Mouse (Mus musculus): ENCODE results near the gene 1700001P01Rik.

The 1700001P01Rik gene

DNA sequence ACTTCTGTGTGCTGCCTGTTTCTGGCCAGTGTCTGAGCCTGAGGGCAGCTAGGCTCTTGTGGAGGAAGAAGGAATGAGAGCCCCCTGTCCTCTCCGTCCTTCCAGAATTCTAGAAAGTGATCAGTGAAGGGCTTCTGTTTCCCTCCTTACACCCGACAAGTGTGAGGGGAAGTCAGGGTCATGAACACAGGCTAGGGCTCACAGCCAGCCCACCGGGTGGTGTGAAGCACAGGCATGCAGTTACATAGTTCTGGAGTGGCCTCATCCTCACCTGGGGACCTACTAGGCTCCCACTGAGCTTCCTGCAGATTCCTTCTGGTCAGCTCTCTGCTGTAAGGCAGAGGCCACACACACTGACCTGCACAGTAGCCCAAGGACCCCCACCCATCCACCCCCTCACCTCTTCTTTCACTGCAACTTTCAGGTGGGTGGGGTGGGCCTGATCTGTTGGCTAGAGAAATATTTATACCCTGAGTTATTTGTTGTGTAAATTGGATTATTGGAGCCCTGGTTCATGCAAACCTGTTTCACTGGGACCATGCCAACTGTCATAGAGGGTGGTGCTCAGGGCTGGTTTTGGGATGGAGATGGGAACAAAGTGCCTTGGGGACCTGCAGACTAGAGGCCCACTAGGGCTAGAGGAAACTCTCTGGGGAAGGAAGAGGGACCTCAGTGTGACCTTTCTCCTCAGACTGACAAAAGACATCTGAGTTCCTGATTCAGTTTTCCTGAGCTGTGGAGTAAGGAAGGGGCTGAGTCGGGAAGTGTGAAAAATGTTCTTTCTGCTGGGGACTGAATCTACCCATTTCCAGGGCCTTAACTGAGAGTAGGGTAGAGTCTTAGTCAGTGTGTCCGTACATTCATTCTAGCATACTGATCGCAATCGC lies 33.8 kb upstream of the 1700001P01Rik start:
- DNase-seq = no peak

DNA sequence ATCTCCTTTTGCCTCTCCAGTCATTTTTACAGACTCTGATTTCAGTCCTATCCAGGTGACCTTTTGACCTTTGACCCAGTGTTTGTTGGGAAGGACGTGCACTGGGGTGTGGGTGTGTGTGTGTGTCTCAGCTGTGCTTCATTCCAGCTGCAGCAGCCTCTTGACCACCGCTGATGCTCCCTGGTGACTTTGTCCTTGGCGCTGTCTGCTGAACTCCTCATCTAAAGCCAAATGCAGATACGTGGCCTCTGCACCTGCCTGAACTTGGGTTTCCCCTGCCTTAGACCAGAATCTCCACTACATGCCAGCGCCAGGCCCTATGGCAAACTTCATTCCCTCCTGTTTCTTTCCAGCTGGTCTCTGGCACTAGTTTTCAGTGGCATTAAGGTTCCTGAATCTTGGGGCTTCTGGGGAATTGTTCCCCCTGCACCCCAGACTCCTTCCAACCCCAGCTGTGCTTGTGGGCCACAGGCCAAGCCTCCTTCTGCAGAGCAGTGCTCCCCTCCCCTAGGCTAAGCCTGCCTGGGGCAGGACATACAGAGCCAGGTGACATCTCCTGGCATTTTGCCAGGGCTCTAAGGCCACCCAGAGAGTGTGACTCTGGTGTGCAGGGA lies 33.0 kb upstream of the 1700001P01Rik start:
- DNase-seq = no peak

DNA sequence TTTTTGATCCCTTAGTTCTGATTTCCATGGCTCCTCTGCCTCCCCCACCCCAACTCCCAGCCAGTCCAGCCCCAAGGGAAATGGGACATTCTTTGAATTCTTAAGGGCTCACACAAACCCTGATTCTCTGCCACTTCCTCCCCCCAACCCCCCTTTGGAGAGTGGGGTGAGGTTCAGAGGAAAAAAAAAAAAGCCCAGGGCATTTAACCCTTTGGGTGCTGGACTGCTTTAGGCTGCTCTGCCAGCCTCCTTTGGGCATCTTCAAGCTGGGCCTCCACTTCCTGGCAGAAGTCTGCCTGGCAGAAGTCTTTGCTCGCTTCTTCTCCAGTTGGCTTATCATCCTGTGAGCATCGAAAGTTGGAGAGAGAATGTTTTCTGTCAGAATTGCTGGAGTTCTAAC lies 32.4 kb upstream of the 1700001P01Rik start:
- DNase-seq = peak; percentile 58

DNA sequence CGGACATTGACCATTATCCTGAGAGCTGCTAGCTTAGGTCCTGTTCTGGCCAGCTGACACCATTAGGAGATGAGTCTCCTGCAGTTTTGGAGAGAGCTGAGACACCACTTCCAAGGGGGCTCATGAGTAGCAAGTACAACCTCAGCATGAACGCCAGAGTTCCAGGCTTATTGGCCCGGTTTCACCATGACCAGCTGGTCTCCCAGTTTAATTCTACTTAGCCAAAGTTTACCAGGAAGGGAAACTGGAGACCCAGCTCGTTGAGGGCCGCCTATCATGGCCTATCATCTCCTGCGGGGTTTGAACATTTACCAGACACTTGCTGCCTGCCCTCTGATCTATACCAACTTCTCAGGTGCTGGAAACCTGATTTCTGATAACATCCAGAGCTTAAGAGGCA lies 31.9 kb upstream of the 1700001P01Rik start:
- DNase-seq = no peak

DNA sequence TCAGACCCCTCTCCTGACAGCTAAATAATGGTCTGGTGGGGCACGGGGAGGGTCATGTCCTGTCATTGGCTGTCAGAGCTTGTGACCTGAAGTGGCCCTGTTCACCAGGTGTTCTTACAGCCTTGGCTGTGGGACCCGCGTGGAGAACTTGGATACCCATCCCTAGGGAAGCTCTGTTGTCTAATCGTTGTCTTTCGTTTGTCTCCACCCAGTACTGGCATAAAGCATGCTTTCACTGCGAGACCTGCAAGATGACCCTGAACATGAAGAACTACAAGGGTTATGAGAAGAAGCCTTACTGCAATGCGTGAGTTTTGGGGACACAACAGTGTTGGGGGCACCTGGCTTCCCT lies 30.9 kb upstream of the 1700001P01Rik start:
- DNase-seq = no peak

DNA sequence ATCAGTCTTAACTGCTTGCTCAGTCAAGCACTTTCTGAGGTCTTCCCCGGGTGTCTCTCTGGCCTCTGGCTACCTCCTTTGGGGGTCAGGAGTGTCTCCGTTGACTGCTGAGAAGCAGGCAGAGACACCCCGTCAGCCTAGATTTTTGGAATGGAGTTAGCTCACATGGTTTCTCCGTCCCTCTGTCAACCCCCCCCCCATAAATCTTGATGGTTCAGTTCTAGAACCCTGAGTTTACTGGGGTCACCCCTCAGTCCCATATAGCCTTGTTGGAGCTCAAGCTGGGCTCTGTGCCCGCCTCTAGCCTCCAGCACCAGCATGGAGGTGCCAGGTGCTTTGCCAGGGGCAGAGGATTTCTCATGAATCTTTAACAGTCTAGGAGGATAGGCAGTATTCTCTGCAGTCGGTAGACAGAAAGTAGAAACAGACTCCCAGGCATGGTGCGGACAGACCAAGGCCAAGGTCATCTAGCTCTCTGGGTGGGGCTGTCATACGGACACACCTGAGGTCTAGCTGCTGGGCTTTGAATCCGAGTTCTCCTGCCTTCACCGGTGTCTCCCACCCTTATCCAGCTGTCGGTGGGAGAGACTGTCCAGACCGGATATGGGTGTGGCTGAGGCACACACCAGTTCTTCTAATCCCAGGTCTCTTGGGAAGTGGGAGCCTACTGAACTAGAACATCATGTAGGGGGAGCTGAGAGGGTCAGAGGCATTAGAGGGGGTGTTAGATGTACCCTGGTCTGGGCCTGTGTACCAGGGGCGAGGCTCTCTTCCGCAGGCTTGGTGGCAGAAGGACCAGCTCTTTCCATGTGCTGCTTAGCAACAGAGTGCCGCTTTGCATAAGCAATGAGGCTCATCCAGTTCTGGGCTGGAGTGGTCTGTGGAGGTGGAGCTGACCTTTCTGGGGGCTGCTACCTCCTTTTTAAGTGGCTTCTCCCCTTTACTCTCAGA lies 30.2 kb upstream of the 1700001P01Rik start:
- no peak for DNase-seq

DNA sequence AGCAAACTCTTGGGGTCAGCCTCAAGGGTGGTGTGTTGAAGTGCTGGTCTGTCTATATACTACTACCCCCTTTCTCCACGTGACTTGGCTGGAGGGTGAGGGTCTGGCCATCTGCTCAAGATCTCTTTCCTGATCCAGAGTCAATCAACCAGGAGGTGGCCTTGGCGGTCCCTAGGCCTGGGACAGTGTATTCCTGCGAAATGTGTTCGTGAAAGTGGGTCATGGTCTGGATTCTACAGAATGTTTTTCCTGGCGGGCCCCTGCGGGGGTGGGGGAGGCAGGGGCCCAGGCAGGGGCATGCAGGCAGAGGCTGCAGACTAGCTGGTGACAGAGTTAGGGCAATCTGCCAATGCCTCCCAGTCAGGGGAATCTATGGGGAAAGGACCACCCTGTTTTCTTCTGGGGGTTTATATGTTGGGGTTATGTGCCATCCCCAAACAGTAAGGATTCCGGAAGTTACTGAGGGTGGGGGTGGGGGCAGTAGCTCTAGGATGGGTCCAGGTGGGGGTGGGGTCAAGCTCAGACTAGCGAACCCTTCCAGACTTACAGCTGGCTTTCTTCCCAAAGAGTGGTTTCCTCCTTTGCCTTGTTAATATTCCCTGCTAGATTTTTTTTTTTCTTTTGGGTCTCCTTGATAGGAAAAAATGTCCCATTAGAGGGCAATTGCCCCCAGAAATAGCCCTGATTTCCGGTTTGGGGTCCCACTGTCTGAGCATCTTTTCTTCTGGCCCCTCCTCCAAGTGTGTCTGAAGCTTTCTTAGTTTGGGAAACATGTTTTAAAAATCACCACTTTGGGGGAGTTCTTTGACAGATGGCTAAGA lies 29.3 kb upstream of the 1700001P01Rik start:
- peak; percentile 57 for DNase-seq

DNA sequence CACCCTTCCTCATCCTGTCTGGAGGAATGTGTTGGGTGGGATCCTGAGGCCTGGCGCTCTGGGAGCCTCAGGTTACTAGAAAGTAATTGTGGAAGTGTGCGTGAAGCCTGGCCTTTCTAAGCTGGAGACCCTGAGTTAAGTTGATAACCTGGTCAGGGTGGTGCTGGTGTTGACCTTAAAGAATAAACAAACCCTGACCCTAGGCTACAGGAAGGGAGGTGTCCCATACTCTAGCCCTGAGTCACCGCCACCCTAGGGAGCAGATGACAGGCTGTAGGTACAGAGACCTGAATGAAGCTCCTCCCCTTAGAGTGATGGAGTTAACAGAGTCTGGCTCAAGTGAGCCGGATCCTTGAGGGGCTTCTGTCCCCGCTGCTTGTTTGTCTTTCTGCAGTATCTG lies 28.1 kb upstream of the 1700001P01Rik start:
- no peak for DNase-seq

DNA sequence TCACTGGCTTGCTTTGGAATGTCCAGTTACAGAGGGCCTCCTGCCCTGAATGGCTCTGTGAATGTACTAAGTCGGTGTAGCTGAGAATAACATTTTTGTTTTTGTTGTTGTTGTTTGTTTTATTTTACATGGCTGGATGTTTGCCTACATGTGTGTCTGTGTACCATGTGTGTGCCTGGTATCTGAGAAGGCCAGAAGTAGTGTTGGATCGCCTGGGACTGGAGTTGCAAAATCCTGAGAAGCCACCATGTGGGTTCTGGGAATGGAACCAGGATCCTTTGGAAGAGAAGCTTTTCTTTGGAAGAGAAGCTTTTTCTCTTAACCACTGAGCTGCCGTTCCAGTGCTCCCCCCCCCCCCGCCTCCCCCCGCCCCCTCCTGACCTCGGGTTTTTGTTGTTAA lies 26.8 kb upstream of the 1700001P01Rik start:
- DNase-seq = no peak

DNA sequence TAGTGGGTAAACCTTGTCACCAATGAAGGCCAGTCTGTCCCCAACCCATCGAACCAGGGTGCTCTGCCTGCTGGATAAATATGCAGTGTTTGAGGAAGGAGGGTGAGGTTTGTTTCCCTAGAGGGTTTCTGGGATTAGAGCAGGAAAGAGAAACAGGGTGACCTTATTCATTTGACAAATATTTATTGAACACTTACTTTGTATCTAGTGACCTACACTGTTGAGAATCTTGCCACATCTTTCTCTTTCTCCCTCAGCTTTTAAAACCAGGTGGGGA lies 26.4 kb upstream of the 1700001P01Rik start:
- DNase-seq = no peak

DNA sequence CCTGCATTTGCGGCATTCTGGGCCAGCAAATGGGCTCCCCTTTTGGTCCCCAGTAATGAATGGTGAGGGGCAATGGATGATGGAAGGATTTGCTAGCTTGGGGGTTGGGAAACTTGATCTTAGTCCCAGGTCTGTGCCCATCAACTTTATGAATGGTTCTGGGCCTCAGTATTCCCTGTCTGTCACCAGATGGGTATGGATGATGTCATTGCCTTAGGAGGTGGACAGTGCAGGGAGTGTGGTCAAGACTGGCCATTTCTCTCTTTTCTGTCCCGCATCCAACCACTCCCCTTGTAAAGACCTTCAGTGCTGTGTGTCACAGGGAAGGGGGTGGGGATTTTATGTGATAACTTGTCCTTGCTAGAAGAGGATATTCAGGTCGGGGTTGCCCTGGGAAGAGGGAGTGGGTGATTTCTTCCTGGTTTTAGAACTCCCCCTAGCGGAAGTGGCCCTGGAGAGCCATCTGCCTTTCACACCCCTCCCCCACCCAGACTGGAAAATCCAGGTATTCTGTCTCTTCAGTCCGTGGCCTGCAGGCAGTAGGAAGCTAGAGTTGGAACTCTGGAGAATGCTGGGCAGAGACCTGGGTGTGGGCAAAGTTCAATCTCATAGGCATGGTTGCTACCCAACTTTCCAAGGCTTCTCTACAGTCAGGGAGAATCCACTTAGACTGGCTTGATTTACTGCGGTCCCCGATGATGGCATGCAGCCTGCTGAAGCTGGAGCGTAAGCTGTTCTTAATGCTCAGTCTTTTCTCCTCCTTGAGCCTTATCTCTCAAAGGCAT lies 25.9 kb upstream of the 1700001P01Rik start:
- DNase-seq = peak; percentile 63

DNA sequence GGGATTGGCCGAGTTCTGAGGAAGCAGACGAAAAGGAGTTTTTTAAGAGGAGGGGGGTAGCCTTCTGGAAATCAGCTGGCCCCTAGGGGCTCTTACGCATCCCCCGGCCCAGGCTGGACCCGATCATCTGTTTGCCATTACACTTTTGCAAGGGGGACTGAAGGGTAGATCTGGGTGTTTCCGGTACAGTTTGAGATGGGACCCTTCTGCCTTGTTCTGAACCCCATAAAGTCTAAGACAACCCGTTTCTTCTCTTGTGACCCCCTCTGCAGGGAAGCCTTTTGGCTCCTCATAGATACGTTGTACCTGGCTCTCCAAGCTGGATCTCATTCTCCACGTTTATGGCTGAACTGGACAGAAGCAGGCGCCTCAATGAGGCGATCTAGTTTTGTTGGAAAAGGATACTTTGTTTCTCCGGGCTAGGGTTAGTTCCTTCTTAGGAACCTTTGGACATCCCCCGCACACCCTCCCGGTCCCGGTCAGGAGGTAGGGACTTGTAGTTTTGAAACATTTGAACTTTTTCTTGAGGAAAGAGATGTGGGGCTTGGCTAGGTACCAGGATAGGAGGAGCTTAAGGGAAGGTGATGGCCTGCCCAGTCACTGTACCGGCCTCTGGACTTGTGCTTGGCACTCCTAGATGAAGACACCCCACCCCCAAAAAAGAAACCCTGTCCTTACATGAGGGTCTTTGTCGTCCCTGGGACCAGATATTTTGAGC lies 25.1 kb upstream of the 1700001P01Rik start:
- DNase-seq = peak; percentile 56

DNA sequence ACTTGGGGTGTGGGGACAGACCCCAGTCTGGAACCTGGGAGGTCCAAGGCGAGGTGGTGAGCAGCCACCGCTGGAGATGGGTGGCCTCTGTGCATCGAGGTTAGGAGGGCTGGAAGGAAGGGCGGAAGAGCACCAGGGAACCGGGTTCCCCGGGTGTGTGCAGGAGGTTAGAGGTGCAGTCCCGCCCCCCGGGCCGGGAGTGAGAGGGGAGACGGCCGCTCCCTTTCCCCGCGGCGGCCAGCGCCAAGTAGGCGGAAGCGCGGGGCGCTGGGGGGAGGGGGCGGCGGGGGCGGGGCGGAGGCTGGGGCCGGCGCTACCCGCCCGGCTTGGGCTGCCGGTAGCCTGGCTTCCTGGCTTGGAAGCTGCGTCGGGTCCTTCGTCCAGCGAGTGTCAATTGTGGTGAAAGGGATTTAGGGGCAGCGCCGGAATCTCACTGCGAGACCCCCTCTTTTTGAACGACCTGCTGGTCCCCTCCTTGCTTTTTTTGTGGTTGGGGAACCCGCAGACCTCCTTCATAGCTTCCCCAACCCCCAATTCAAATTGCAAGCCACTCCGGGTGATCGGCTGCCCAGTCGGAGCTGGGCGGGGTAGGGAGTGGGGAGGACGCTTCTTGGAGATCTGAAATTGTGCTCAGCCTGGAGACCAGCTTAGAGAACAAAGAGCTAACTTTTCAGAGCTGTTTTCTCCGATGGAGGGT lies 24.4 kb upstream of the 1700001P01Rik start:
- peak; percentile 81 for DNase-seq

DNA sequence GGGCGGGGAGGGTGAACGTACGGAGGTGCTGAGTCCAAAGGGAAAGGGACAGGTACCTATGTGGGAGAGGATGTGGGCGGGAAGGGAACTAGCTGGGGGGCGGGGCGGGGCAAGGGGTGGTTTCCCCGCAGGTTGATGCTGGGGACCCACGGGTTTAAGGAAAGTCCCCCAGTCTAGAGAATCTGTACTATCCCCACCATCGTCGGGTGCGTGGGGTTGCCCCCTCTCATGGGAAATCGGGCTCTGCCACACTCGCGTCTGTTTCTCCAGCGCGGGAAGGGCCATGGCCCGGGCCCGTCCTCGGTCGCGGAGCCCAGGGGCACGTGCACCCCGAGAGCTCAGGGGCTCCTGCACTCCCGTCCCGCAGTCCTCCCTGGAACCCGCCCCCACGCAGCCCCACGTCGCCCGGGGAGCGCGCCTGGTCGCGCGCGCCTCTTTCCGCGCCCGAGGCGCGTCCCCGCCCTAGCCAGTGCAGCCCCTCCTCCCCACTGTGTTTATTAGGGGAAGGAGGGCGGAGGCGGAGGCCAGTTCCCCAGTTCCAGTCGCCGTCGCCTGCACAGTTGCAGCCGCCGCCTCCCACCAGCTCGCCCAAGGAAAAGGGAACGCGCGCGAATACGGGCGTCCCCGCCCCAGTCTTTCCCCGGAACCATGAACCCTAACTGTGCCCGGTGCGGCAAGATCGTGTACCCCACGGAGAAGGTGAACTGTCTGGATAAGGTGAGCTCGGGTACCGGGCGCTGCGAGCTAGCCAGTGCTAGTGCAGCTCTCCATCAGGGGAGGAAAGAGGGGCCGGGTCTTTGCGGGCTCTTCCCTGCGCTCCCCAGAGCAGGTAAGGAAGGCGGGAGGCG lies 23.7 kb upstream of the 1700001P01Rik start:
- DNase-seq = peak; percentile 88

DNA sequence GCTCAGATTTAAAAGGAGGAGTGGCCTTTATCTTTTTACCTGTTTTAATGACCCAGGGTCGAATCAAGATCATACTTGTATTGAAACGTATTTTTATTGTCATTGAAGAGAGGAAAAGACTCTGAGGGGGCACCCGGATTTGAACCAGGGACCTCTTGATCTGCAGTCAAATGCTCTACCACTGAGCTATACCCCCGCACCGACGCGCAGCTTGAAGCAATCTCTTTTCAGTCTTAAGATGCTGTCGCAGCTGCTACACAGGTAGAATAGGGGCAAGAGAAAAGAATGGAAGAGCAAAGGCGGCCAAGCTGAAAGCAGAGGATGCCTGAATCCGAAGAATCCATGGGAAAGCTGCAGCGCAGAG lies 23.0 kb upstream of the 1700001P01Rik start, which contains the start of gene Lasp1:
Lasp1 (plus strand) TSS at position 219 of the 364 bp plus-strand sequence.
- peak; percentile 89 for DNase-seq

DNA sequence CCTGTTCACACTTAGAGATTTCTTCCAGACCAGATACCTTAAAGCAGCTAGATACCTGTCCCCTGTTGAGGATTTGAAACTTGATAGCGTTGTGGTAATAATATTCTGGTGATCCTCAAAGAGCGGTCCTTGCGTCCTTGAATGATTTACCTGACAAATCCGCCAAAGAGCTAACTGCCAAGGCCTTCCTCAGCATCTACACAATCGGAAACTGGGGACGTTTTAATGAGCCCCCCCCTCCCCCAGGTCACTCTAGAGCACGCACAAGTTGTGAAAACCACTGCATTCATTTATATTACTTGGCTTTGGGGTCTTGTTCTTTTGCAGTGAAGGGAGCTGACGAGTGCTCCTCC lies 22.3 kb upstream of the 1700001P01Rik start:
- DNase-seq = no peak

DNA sequence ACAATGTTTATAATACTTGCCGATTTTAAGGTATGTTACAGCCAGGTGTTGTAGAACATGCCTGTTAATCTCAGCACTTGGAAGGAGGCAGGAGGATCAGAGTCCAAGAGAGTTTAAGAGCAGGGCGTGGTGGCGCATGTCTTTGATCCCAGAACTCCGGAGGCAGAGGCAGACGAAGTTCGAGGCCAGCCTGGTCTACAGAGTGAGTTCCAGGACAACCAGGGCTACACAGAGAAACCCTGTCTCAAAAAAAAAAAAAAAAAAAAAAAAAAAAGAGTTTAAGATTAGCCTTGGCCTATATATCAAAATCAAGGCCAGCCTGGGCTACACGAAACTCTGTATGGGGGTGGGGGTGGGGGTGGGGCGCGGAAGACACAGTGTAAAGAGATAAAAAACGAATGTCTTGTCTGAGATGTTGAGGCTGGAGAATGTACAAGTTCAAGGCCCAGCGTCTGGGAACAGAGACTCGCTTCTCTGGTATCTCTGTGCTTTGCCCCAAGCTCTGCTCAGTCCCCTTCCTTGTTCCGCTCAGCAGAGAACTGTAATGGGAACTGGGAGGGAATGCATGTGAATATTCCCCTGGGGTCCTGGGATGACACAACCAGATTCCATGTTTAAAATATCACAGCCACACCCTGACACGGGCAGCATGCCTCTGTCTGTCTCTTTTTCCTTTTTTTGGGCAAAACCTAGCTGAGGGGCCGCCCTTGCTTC lies 21.8 kb upstream of the 1700001P01Rik start:
- DNase-seq = no peak

DNA sequence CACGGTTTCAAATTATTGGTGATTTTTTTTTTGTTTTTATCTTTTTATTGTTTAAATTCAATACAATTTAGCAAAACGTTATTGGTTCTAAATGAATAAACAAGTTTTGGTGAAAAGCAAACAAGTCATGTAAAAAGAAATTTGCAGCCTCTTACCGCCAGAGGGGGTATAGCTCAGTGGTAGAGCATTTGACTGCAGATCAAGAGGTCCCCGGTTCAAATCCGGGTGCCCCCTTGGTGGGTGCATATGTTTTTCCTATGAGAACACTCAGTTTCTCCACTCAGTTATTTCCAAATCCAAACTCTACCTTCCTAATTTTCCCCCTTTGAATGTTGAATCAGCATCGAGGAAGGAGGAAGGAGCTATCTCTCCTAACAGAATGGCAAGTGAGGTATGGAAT lies 21.2 kb upstream of the 1700001P01Rik start:
- DNase-seq = peak; percentile 77

DNA sequence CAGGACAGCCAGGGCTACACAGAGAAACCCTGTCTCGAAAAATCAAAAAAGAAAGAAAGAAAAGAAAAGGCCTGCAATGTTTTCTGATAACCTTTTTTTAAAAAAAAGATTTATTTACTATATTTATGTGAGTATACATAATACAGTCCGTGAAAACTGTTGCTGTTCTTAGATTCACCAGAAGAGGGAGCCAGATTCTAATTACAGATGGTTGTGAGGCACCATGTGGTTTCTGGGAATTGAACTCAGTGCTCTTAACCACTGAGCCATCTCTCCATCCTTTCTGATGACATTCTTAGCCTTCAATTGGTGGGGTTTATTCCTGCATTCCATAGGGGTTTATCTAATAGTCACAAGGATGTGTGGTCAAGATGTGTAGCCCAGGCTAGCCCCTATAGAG lies 17.4 kb upstream of the 1700001P01Rik start:
- DNase-seq = peak; percentile 78
